Mouse (Mus musculus) T-helper 1 cell (primary cell): ENCODE measurements around the gene Fbxw4.
"Not testable (repeated sequence)": the region's sequence is repeated elsewhere in the genome, so short reads cannot be mapped to it uniquely, and the experiment has no call there.

Source experiments
- in situ Hi-C: fragments of 300-600 bp; cut with MboI, MseI; formaldehyde crosslinking; loops from one replicate; pipeline ENCODE4 v1.15.1; 2025; ENCODE audit warnings: high pct_unique_total_duplicates

Fbxw4 gene

GRCm38 (mm10) chr19:45656810-45657595, 3.1 kb downstream of the Fbxw4 start:
- in situ Hi-C loops = no loop called here

- in situ Hi-C loops = no loop called here
These were observed 4.2 kb downstream of the Fbxw4 start for GRCm38 (mm10) chr19:45655870-45656269.

GRCm38 (mm10) chr19:45653986-45654385, 6.1 kb downstream of the Fbxw4 start:
- in situ Hi-C loops = no loop called here

- in situ Hi-C loops = no loop called here
These were observed 7.7 kb downstream of the Fbxw4 start for GRCm38 (mm10) chr19:45652286-45652988.

- in situ Hi-C loops = no loop called here
These were observed 8.6 kb downstream of the Fbxw4 start for GRCm38 (mm10) chr19:45651524-45651923.

- in situ Hi-C loops = no loop called here
These were observed 10.3 kb downstream of the Fbxw4 start for GRCm38 (mm10) chr19:45649776-45650175.

- in situ Hi-C loops = not testable (repeated sequence)
These were observed 11.6 kb downstream of the Fbxw4 start for GRCm38 (mm10) chr19:45648469-45648868.

GRCm38 (mm10) chr19:45646866-45647265, 13.2 kb downstream of the Fbxw4 start:
- in situ Hi-C loops = no loop called here

GRCm38 (mm10) chr19:45640691-45641090, 19.4 kb downstream of the Fbxw4 start:
- in situ Hi-C loops = no loop called here

- in situ Hi-C loops = loop anchor here (5.0 kb wide), 1 partner anchor 34 kb away; no protein-coding TSS in a partner anchor
These were observed 24.2 kb downstream of the Fbxw4 start for GRCm38 (mm10) chr19:45635960-45636359.

GRCm38 (mm10) chr19:45631584-45631983, 28.5 kb downstream of the Fbxw4 start:
- in situ Hi-C loops = no loop called here

GRCm38 (mm10) chr19:45630953-45631352, 29.2 kb downstream of the Fbxw4 start:
- in situ Hi-C loops = no loop called here

GRCm38 (mm10) chr19:45629219-45629618, 30.9 kb downstream of the Fbxw4 start:
- in situ Hi-C loops = no loop called here

GRCm38 (mm10) chr19:45628649-45629048, 31.5 kb downstream of the Fbxw4 start:
- in situ Hi-C loops = no loop called here

- in situ Hi-C loops = no loop called here
These were observed 33.1 kb downstream of the Fbxw4 start for GRCm38 (mm10) chr19:45627036-45627435.

- in situ Hi-C loops = loop anchor here (5.0 kb wide), 1 partner anchor 106 kb away; no protein-coding TSS in a partner anchor
These were observed 36.4 kb downstream of the Fbxw4 start for GRCm38 (mm10) chr19:45623710-45624109.

- in situ Hi-C loops = loop anchor here (5.0 kb wide), 1 partner anchor 105 kb away; no protein-coding TSS in a partner anchor
These were observed 38.0 kb downstream of the Fbxw4 start for GRCm38 (mm10) chr19:45622144-45622543.

- in situ Hi-C loops = loop anchor here (5.0 kb wide), 1 partner anchor 104 kb away; no protein-coding TSS in a partner anchor
These were observed 39.1 kb downstream of the Fbxw4 start for GRCm38 (mm10) chr19:45621061-45621460.

GRCm38 (mm10) chr19:45619744-45620501, 40.2 kb downstream of the Fbxw4 start:
- in situ Hi-C loops = loop anchor here (5.0 kb wide), 1 partner anchor 103 kb away; no protein-coding TSS in a partner anchor

- in situ Hi-C loops = no loop called here
These were observed 41.9 kb downstream of the Fbxw4 start for GRCm38 (mm10) chr19:45618184-45618583.

GRCm38 (mm10) chr19:45616735-45617134, 43.4 kb downstream of the Fbxw4 start:
- in situ Hi-C loops = no loop called here

- in situ Hi-C loops = no loop called here
These were observed 43.9 kb downstream of the Fbxw4 start for GRCm38 (mm10) chr19:45616214-45616518.
